Mouse (Mus musculus): ENCODE results near the gene Lrfn3.

DNA sequence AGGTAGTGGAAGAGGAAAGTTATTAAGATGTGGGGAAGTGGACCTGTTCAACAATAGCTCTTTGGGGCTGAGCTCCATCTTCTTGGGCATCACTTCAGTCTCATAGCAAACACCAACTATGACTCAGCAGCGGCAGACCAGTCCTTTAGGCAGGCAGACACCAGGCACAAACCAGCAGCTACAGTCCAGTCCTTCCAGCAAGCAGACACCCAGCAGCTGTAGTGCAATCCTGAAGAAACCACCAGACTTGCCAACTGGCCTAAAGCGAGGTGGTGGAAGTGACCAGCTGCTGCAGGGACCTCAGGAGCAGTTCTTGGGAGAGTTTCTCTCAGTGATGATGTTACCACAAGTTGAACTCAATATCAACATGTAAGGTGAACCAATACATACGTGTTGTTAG lies 46.1 kb upstream of the Lrfn3 start:
- TF ChIP-seq CTCF (IDR thresholded peaks at IDR 0.05; ENCODE audit: low read depth, low read length) (no peak), EP300 (IDR thresholded peaks at IDR 0.05; ENCODE audit: insufficient read depth, low read depth, low read length) (no peak), POLR2A (IDR thresholded peaks at IDR 0.05; ENCODE audit: insufficient read depth, low read length) (no peak)
